Mouse (Mus musculus) layer of hippocampus, adult 2 months (tissue): Measurements from ENCODE around the gene Cbx8. TPM values are rescaled to one million over a fixed set of nuclear protein-coding genes. Genes with fewer than 3 reads are reported as not detected.
A peak's percentile ranks its signal among the peaks of the same experiment; 100 is the strongest.

Source experiments
- DNase-seq, 2 experiments: peaks; one replicate each; pipeline ENCODE4 v3.0.0; 2022; ENCODE audit warnings: low spot score in 2 of 2
- H3K27ac ChIP-seq: fragments of 200-600 bp; 2 replicates; pipeline ENCODE4 v1.8.1; 2022
- H3K4me3 ChIP-seq: fragments of 200-600 bp; 2 replicates; pipeline ENCODE4 v1.8.1; 2022; ENCODE audit warnings: mild to moderate bottlenecking
- CTCF ChIP-seq: fragments of 200-600 bp; conservative IDR thresholded peaks from 2 replicates; pipeline ENCODE4 v1.8.1; 2022; ENCODE audit warnings: antibody characterized with exemption, mild to moderate bottlenecking, moderate library complexity
- total RNA-seq, 2 experiments: library from RNA; stranded (reverse); gene quantifications; 2 replicates each; pipeline ENCODE4 v1.2.3; 2021

Cbx8 gene
- total RNA-seq, 2 experiments from 2014 or later = 10.2 to 11.3 TPM

DNA sequence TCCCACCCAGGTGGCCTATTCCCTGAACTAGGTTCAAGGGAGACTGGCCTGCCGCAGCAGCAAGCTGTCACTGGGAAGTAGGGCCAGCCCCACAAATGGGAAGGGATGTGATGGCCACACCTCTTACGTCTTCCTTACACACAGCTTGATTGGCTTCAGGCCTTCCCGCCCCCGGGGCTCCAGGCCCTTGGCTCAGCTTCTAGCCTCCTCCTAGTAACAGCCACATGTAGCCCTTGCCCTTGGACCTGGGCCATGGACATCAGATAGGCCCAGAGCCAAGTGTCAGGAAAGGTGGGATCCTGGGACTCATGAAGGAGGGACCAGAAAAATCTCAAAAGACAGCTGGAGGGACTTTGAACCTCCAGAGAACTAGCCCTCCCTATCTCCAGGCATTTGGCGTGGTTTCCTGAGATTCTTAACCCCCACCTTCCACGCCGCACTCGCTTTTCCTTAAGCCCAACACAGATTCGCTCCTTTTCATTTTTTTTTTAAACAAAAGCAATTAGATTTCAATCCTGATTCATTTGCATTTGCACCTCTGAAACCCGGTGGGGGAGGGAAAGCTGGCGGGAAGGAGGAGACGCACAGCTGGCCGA is 12.0 kb upstream of the Cbx8 start:
- DNase-seq = no peak
- no peak for TF ChIP-seq CTCF
- Histone ChIP-seq H3K27ac (peak overlapping the region; percentile 99), H3K4me3 (peak overlapping the region; percentile 48)

DNA sequence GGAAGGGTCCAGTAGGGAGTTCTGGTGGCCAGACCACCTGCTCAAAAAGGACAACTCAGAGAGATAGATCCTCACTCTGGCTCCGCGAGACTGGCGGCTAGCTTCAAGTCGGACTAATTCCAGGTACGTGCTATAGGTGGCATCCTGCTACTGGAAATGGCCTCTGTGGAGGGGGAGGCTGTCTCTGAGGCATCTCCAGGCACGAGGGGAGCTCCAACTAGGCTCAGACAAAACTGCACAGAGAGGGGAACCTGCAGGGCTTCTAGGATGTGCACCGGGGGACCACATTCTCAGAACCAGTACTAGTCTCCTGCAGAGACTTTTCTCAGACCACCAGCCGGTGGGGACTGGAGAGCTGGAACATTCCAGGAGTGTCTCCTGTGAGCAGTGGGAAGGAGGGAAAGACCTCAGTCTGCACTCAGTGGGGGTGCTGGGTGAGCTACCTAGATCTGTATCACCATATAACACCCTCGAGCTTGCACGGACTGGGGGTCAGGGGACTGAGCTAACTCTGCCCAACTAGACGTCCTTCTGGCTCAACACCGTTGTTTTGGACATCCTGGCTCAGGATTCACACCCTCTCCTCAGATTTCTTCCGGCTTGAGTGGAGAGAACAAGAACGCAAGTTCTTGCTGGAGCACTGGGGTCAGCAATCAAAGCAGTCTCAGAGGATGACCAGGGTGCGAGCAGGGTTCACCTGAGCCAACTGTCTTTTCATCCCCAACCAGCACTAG is 11.3 kb upstream of the Cbx8 start:
- TF ChIP-seq CTCF = peak; percentile 75
- no peak for DNase-seq
- Histone ChIP-seq H3K27ac (no peak overlapping the region), H3K4me3 (no peak overlapping the region)

DNA sequence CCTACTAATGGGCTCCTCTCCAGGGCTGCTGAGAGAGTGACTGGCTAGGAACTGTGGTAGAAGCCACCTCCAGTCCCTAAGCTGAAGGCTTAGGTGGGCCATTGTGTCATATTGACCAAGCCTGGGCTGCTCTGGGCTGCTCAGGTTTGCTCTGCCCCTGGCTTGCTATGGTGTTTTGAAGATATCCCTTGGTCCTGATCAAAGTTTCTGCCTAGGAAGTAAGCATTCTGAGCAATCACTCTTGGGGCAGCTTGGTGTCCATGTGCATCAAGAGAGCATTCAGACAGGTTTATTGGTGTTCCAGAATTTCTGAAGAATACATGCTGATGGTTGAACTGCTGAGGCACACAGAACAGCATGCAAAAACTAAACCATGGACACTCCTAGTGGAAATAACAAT is 10.7 kb upstream of the Cbx8 start:
- Histone ChIP-seq H3K27ac (no peak overlapping the region), H3K4me3 (no peak overlapping the region)
- DNase-seq = no peak
- no peak for TF ChIP-seq CTCF

DNA sequence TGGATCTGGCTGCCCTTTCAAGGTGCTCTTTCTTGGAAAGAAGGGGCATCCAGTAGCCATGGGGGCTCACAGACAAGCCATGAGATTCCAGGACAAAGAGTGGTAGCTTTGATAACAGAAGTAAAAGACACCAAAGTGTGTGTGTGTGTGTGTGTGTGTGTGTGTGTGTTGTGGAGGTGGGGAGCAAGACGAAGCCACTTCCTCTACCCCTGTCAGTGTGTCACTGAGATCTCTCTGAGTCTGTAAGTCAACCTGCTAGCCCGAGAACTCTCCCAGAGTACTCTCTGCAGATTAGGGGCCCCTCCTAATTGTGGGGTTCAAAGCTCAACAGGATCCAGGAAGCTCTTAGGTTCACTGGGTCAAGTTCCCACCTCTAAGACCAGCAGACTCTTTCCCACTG is 9.6 kb upstream of the Cbx8 start:
- Histone ChIP-seq H3K27ac (no peak overlapping the region), H3K4me3 (no peak overlapping the region)
- DNase-seq = no peak
- no peak for TF ChIP-seq CTCF

DNA sequence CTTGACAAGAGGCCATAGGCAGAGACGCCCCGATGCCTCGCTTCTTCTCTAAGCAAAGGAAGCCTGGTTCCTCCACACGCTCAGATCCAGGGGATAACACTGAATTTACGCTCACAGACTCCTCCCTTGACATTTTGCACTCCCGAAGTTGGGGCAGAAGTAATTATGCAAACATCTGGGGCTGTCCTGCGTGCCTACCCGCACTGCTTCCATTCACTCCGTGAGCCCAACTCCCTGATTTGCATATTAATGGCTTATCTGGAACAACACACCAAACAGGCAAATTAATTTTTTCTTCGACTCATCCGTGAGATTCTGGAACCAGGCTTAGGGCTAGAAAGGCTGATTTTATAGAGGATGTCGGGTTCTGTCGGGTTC is 7.4 kb upstream of the Cbx8 start:
- Histone ChIP-seq H3K4me3 (no peak overlapping the region), H3K27ac (no peak overlapping the region)
- no peak for DNase-seq
- no peak for TF ChIP-seq CTCF

DNA sequence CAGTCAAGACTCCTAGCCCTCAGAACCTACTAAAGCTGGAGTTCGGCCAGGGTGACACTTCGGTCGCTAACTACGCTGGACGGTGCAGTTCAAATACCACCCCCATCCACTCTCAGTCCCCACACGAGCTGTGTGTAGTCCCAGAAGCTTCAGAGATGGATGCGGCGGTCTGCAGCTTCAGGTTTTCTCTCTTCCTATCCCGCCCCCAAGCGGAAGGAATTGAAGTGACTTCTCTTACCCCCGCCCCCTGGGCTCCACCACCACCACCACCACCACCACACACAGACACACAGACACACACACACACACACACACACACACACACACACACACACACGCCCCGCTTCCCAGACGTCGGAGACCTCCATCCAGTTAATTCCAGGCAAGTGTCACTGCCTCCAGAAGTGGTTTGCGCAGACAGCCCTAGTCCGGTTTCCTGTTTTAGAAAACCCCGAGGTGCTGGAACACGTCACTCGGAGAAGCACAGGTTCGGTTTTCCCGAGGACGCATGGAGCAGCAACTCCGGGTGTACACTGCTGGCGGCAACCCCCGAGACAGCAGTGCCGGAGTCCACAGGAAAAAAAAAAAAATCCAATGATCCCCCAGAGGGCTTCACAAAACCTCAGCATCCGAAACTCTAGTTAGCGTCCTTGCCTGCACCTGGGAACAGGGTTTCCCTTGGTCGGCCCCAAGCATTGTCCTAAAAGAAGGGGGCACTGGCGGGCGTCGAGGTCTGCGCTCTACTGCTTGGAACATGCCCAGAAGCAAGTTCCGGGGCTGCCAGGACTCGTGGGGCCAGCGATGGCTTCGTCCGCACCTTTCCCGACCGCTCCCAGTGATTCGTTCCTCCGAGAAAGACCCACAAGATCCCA is 6.7 kb upstream of the Cbx8 start:
- no peak overlapping the region for H3K4me3 ChIP-seq

DNA sequence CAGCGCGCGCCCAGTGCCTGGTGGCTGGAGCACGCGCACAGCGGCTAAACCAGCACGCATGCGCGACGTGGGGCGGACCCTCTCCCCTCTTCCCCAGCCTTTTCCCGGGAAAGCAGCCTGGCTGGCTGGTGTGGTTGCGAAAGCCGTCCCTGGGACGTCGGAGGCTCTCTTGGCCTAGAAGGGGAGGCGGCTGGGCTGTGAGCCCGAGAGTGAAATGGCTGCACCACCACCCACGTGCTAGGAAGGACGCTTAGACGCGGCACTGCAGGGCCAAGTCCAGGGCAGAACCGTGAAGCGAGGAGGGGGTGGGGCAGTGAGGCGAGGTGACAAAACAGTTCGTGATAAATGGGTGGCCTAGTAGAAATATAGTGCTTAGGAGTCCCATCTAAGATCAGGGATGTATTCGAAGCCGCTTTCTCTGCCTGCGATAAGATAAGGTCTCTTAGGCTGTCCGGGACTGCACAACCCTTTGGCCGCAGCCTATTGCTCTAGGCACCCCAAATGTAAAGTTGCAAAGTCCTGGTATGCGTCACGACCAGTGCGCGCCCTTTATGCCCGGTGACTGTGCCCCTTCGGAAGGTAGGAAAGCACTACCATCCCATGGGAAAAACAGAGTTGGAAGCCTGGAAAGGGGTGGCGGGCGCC is 6.0 kb upstream of the Cbx8 start:
- DNase-seq = no peak
- TF ChIP-seq CTCF = no peak
- H3K4me3 ChIP-seq = peak overlapping the region; percentile 29; the same call in 1 of the 2 replicates
- no peak overlapping the region for H3K27ac ChIP-seq

More for the DNA sequence above, 6.7 kb upstream of the Cbx8 start:
- no peak for DNase-seq
- no peak overlapping the region for H3K27ac ChIP-seq
- peak; percentile 24 for TF ChIP-seq CTCF

DNA sequence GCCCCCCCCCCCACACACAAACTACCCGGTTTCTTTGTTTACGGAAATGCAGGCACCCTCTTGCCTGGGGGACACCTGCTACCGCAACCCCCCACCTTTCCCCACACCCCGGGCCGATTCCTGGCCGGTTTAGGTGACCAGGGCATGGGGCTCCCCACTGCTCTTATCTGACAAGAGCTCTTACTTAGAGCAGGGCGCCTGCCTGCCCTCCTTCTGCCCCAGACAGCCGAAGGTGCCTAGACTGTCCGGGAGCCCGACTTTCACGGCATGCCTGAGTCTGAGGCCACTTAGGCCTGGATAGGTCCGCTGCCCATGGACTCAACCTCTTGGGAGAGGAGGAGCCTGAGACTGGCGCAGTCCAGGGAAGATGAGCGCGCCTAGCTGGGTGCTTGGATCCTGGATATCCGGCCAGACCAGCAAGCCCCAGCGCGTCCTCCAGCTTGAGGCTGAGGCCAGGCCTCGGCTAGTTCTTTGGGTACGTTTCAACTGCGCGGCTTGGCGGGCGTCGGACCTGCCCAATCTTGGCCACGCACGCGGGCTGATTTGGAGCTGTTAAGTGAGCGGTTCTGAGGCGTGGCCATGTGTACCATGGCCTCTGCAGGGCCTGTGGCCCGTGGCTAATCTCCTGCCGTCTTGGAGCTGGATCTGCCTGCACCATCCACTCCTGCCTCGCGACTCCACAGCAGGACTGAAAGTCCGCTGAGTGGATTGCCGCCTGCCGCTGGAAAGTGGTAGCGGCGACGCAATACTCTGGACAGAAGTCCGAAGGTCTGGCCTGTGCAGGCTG is 4.0 kb upstream of the Cbx8 start:
- peak; percentile 62 for TF ChIP-seq CTCF
- no peak for DNase-seq
- no peak overlapping the region for H3K27ac ChIP-seq
- no peak overlapping the region for H3K4me3 ChIP-seq

DNA sequence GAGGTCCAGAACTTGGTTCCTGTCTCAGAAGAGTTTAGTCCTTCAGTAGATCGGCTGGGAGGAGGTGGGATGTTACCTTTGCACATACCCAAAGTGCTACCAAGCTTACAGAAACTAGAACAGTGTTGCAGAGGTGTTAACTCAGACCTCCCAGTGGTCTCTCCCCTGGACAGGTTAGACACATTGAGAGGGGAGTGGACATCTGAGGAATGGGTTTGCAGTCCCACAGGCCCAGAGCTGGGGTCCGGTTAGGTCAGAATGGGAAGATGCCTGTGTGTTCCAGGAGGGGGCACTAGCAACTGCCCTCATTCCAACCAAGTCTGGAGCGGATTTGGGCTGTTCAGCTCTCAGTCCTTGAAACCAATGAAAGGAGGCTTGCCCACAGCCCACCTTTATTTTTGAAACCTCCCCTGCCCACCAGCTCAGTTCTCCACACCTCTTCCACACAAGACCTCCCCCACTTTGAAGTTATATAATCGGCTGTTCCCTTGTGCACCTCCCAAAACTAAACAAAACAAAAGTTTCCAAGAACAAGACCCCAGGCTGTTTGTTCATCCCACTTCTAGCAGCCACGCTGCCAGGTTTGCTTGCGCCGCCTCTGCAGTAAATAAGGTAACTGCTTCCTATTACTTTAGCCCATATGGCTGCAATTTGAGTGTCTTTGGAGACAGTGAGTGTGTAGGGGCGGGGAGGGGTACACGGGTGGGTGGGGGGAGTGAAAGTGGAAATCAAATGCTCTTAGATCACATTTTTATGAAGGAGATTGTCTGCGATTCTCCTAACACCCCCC is 3.2 kb upstream of the Cbx8 start:
- TF ChIP-seq CTCF = peak; percentile 76
- no peak overlapping the region for H3K27ac ChIP-seq
- DNase-seq = no peak
- no peak overlapping the region for H3K4me3 ChIP-seq

DNA sequence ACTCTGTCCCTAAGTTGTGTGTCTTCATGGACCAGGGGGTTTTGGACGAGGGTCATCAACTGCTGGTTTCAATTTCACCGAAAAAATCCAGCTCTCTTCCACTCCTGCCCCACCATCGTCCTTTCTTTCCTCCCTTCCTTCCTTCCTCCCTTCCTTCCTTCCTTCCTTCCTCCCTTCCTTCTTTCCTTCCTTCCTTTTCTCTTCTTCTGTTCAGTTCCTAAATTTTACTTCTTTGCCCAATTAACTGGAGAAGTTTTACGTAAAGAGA is 2.4 kb upstream of the Cbx8 start:
- Histone ChIP-seq H3K27ac (no peak overlapping the region), H3K4me3 (no peak overlapping the region)
- no peak for TF ChIP-seq CTCF
- DNase-seq = no peak

DNA sequence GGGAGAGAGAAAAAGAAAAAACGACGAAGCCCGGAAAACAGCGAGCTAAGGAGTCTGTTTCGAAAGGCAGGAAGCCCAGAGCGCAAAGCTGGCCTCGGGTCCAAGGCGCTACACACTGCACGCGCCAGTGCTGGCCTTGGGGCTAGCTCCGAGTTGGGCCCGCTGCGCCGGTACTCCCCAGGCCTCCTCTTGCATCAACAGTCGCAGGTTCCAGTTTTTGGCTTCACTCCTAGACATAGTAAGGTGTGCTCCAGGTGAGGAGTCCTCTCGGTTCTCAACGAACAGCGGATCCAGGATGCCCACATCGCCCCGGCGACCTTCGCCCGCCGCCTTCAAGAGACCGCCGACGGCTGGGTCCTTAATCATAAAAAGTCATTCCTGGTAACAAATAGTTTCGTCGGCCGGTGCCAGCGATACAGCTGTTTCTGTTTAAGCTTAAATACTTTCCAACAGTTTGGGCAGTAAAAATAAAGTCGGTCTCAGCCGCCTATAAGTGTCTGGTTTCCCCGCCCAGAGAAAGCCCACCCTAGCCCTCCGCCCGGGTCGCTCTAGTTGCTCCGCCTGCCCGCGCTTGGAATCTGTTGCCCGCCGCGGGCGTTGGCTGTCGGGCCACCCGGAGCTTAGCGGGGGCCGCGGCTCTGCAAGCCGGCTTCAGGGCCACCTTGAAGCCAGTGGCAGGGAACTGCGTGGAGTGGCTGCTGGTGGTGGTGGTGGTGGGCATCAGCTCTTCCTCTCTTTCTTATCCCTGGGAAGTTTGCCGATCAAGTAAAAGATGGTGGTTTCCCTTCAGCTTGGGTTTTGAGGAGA is 1.9 kb upstream of the Cbx8 start:
- TF ChIP-seq CTCF = no peak
- Histone ChIP-seq H3K27ac (no peak overlapping the region), H3K4me3 (no peak overlapping the region)
- no peak for DNase-seq
